ENCODE assay signal across 26 mouse cellular contexts in the genomic region with DNA sequence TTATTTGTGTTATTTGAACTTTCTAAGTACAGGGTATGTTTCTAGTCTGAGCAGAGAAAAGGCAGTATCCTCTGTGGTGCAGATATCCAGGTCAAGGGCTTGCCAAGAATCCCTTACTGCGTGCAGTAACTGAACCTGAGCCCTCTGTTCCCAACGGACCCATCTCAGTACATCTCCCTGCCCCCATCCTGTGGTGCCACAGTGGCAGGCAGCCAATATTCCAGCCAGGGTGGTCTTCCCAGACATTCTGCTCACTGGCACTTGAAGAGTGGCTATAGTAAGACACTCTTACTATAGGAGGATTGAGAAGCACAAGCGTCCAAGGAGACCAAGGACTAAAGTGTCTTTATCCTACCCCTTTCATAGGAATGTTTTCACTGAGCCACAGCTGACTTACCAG.
DNase-seq lines count a peak whose midpoint lies in the region; ATAC-seq lines count a peak whose summit lies in the region.
"Had no signal": no experiment of that assay in that cellular context is flagged by ENCODE, and none has a peak within 500 bp of the region (broad histone marks: within the 10 kb centered on the region; RNA-seq: fewer than 3 reads in every experiment).

No protein-coding gene starts in this region.

- peak; percentile 44 for DNase-seq in adrenal gland, adult 2 months
- DNase-seq in adrenal gland, postnatal 4 days (ENCODE audit: low spot score in 2 of 2): no peak
- DNase-seq in heart, adult 8-10 months (ENCODE audit: low spot score): peak; percentile 10
- no peak for DNase-seq in heart, postnatal 4 days
- peak; percentile 50 for DNase-seq in left cerebral cortex, postnatal 4 days
- no peak for DNase-seq in left cerebral cortex, adult 18-20 months (ENCODE audit: low spot score in 2 of 2)
- peak; percentile 22 to 46 for DNase-seq in adrenal gland, postnatal 36 days
- DNase-seq in forebrain, embryonic 14.5 days (ENCODE audit: low spot score): no peak
- DNase-seq: cerebellum, adult 11 months; cerebellum, adult 9-11 months; forebrain, postnatal 0 days; gastrocnemius, postnatal 14 days; liver, postnatal 0 days; lung, postnatal 14 days; right cerebral cortex, postnatal 25 days had no signal

- 68% methylated on average over 3 of the region's 3 CpGs for WGBS in forebrain, embryonic 14.5 days

- no peaks in the 10 kb centered on the region for H3K9me3 ChIP-seq in forebrain, embryonic 14.5 days (replicated peaks; ENCODE audit: control insufficient read depth, low read length)
- H3K9me3 ChIP-seq: heart, embryonic 13.5 days; limb, embryonic 13.5 days; midbrain, embryonic 10.5 days; midbrain, embryonic 15.5 days; neural tube, embryonic 15.5 days; stomach, embryonic 15.5 days had no signal

- H3K27ac ChIP-seq in forebrain, embryonic 14.5 days (ENCODE audit: low read depth, low read length): no peak overlapping the region
- H3K27ac ChIP-seq: heart, embryonic 13.5 days; left cerebral cortex, adult 2 months; limb, embryonic 13.5 days; midbrain, embryonic 10.5 days; midbrain, embryonic 15.5 days; neural tube, embryonic 15.5 days; stomach, embryonic 15.5 days had no signal

- no peaks in the 10 kb centered on the region for H3K36me3 ChIP-seq in forebrain, embryonic 14.5 days (ENCODE audit: control insufficient read depth, insufficient read depth, low read length)
- H3K36me3 ChIP-seq: heart, embryonic 13.5 days; limb, embryonic 13.5 days; midbrain, embryonic 10.5 days; midbrain, embryonic 15.5 days; neural tube, embryonic 15.5 days; stomach, embryonic 15.5 days had no signal

- intact Hi-C loops in left cerebral cortex, postnatal 4 days (cut with DNase I): no loop called here

- no peak for ATAC-seq in forebrain, embryonic 14.5 days
- ATAC-seq: activated CD4-positive, CD25-positive, alpha-beta regulatory T cell, adult 4 months; forebrain, postnatal 0 days; hindbrain, embryonic 16.5 days; midbrain, embryonic 15.5 days had no signal

- peaks cover 4% of the 10 kb centered on the region; the same call in 1 of the 2 replicates for H3K4me1 ChIP-seq in forebrain, embryonic 14.5 days (ENCODE audit: control insufficient read depth, insufficient read depth, low read length)
- H3K4me1 ChIP-seq: limb, embryonic 13.5 days; stomach, embryonic 15.5 days had no signal

- H3K4me2 ChIP-seq in forebrain, embryonic 14.5 days (ENCODE audit: low read length): no peak overlapping the region
- H3K4me2 ChIP-seq: heart, embryonic 13.5 days; limb, embryonic 13.5 days; liver, embryonic 11.5 days; midbrain, embryonic 15.5 days; neural tube, embryonic 15.5 days; stomach, embryonic 15.5 days had no signal

- no peak overlapping the region for H3K4me3 ChIP-seq in forebrain, embryonic 14.5 days (ENCODE audit: low read depth, low read length)
- H3K4me3 ChIP-seq: erythroblast, embryonic 14.5 days; heart, embryonic 13.5 days; left cerebral cortex, adult 2 months; limb, embryonic 13.5 days; midbrain, embryonic 10.5 days; midbrain, embryonic 15.5 days; neural tube, embryonic 15.5 days; stomach, embryonic 15.5 days had no signal

- no peaks in the 10 kb centered on the region for H3K27me3 ChIP-seq in forebrain, embryonic 14.5 days (replicated peaks; ENCODE audit: control insufficient read depth, insufficient read depth, low read length)
- H3K27me3 ChIP-seq: limb, embryonic 13.5 days; midbrain, embryonic 15.5 days; stomach, embryonic 15.5 days had no signal

- H3K9ac ChIP-seq in forebrain, embryonic 14.5 days (ENCODE audit: low read length): no peak overlapping the region
- H3K9ac ChIP-seq: forebrain, postnatal 0 days; heart, embryonic 13.5 days; limb, embryonic 13.5 days; liver, postnatal 0 days; midbrain, embryonic 15.5 days; neural tube, embryonic 15.5 days; stomach, embryonic 15.5 days had no signal

Comparison
In these comparisons a context has a peak if more than half of its experiments do, and no peak if none do; other contexts are left out.
1. DNase-seq: peak in adrenal gland, adult 2 months (single experiment), heart, adult 8-10 months (single experiment), left cerebral cortex, postnatal 4 days (single experiment) and adrenal gland, postnatal 36 days (2 of 2); none in adrenal gland, postnatal 4 days (0 of 2), heart, postnatal 4 days (single experiment), left cerebral cortex, adult 18-20 months (0 of 2) and forebrain, embryonic 14.5 days (single experiment).